Mouse (Mus musculus) testis, adult 2 months (tissue): ENCODE data around the gene Gmppb. TPM values are rescaled to one million over a fixed set of nuclear protein-coding genes. Genes with fewer than 3 reads are reported as not detected.

ENCODE experiments used
- H3K27ac ChIP-seq: fragments of 200-500 bp; 2 replicates; pipeline ENCODE4 v1.5.1; 2012; ENCODE audit warnings: low read depth, low read length; ENCODE audit not compliant: control insufficient read depth, insufficient read depth
- H3K27me3 ChIP-seq: fragments of 200-500 bp; 2 replicates; pipeline ENCODE4 v1.6.1; 2012; ENCODE audit warnings: mild to moderate bottlenecking, low read length, moderate library complexity; ENCODE audit not compliant: control insufficient read depth, insufficient read depth
- H3K36me3 ChIP-seq: fragments of 200-500 bp; 2 replicates; pipeline ENCODE4 v1.6.1; 2012; ENCODE audit warnings: mild to moderate bottlenecking, low read length; ENCODE audit not compliant: control insufficient read depth, insufficient read depth
- H3K4me1 ChIP-seq: fragments of 200-500 bp; 2 replicates; pipeline ENCODE4 v1.6.1; 2012; ENCODE audit warnings: low read length; ENCODE audit not compliant: control insufficient read depth, insufficient read depth
- H3K4me3 ChIP-seq: fragments of 200-500 bp; 2 replicates; pipeline ENCODE4 v1.5.1; 2012; ENCODE audit warnings: low read depth, mild to moderate bottlenecking, low read length, moderate library complexity, mixed read lengths; ENCODE audit not compliant: control insufficient read depth
- CTCF ChIP-seq: fragments of 200-500 bp; IDR thresholded peaks from 2 replicates; pipeline ENCODE4 v1.5.1; 2012; ENCODE audit warnings: low read depth, mild to moderate bottlenecking, inconsistent platforms, low read length, moderate library complexity; ENCODE audit not compliant: control insufficient read depth, insufficient read depth, insufficient replicate concordance
- POLR2A ChIP-seq: fragments of 200-500 bp; IDR thresholded peaks from 2 replicates; pipeline ENCODE4 v1.6.1; 2012; ENCODE audit warnings: low read depth, mild to moderate bottlenecking, inconsistent platforms, low read length, moderate library complexity; ENCODE audit not compliant: control insufficient read depth
- polyA plus RNA-seq: library from polyadenylated mRNA; depleted of rRNA; stranded (reverse); fragments of >200 nt; gene quantifications from 2 replicates; pipeline ENCODE4 v1.2.3, GENCODE M21; 2012; rRNA removed

Gene Gmppb
- polyA plus RNA-seq, 1 experiment: 21.6 TPM

DNA sequence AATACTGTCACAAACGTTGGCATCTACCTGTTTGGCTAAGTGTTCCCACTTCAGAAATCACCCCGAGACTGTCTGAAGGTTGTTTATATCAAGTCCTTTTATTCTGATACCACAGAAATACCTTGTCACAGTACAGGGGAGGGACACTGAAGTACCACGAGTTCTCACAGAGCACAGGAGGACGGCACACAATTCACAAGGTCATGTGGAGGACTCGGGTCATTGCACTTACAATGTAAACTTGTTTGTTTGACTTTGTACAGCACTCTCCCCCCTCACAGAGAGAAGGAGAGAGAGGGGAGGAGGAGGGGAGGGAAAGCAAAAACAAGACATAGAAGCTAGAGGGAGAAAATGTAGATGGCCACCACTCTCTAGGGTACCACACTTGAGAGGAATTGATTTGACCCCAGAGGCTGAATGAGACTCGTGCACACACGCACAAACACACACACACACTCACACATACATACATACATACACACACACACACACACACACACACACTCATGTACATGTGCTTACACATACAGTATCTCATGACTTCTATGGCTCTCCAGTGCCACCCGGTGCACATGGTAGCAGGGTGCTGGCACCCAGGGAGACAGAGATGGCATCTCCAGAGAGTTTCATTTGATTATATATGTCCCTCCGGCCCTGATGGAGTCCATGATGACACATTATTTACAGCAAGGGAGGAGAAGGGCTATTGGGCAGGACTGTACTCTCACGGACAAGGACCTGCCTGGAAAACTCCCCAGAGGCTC, 47.1 kb downstream of the Gmppb start:
- Histone ChIP-seq H3K4me3 (no peak overlapping the region), H3K27ac (no peak overlapping the region), H3K4me1 (peaks cover 17% of the 10 kb centered on the region), H3K36me3 (no peaks in the 10 kb centered on the region), H3K27me3 (no peaks in the 10 kb centered on the region)
- TF ChIP-seq CTCF (no peak), POLR2A (no peak)

DNA sequence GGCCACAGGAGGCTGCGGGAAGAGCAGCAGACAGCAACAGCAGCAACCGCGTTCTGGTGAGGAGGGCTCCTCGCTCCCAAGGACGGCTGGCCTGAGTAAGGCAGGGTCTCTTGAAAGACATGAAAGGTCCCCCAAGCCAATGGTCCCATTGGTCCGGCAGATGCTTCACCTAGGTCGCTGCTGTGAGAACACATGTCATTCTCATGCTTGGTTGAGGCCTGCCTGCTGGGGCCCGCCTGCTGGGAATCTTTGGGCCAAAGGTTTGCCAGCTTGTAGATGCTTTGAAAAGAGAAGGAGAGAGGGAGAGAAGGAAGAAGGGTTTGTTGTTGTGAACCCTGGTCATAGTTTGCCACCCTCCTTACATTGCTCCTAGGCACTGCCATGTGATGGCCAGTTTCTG, 50.6 kb downstream of the Gmppb start:
- Histone ChIP-seq H3K27me3 (no peaks in the 10 kb centered on the region), H3K36me3 (no peaks in the 10 kb centered on the region), H3K27ac (no peak overlapping the region), H3K4me3 (no peak overlapping the region), H3K4me1 (peaks cover 7% of the 10 kb centered on the region)
- TF ChIP-seq POLR2A: no peak
- no peak for TF ChIP-seq CTCF

Other genes starting within 250 kb of the Gmppb start
- gene Rbm6, start 176.0 kb upstream of the Gmppb start, polyA plus RNA-seq: 26.8 and 28.1 TPM in 2 replicates
- 14.1 and 14.9 TPM in 2 replicates for gene Mon1a, start 161.1 kb upstream of the Gmppb start, polyA plus RNA-seq
- 4.3 and 4.6 TPM in 2 replicates for gene Mst1r, start 142.4 kb upstream of the Gmppb start, polyA plus RNA-seq
- 360 and 372 TPM in 2 replicates for gene Actl11, start 120.8 kb upstream of the Gmppb start, polyA plus RNA-seq
- 6.5 and 6.6 TPM in 2 replicates for gene Camkv, start 113.6 kb upstream of the Gmppb start, polyA plus RNA-seq
- 3.4 and 4.1 TPM in 2 replicates for gene Traip, start 99.1 kb upstream of the Gmppb start, polyA plus RNA-seq
- 2.0 and 3.5 TPM in 2 replicates for gene Uba7, start 73.7 kb upstream of the Gmppb start, polyA plus RNA-seq
- gene Gm20661, start 66.2 kb upstream of the Gmppb start, polyA plus RNA-seq: not detected in 2 replicates
- 0.57 and 1.2 TPM in 2 replicates for gene Inka1, start 63.4 kb upstream of the Gmppb start, polyA plus RNA-seq
- gene Cdhr4, start 56.7 kb upstream of the Gmppb start, polyA plus RNA-seq: 387 and 461 TPM in 2 replicates
- 282 and 285 TPM in 2 replicates for gene Gm20662, start 52.9 kb upstream of the Gmppb start, polyA plus RNA-seq
- gene Ip6k1, start 46.7 kb upstream of the Gmppb start, polyA plus RNA-seq: 247 and 280 TPM in 2 replicates
- 1.3 and 1.4 TPM in 2 replicates for gene Amigo3, start 3.9 kb downstream of the Gmppb start, polyA plus RNA-seq
- gene Mst1, start 31.2 kb downstream of the Gmppb start, polyA plus RNA-seq: 0.59 and 0.90 TPM in 2 replicates
- gene Rnf123, start 34.1 kb downstream of the Gmppb start, polyA plus RNA-seq: 82.8 and 86.7 TPM in 2 replicates
- 19.2 and 21.2 TPM in 2 replicates for gene Apeh, start 45.4 kb downstream of the Gmppb start, polyA plus RNA-seq
- gene Bsn, start 141.1 kb downstream of the Gmppb start, polyA plus RNA-seq: 1.2 TPM in 2 replicates
- 14.0 and 17.2 TPM in 2 replicates for gene Dag1, start 214.7 kb downstream of the Gmppb start, polyA plus RNA-seq
- 23.1 and 24.8 TPM in 2 replicates for gene Nicn1, start 241.2 kb downstream of the Gmppb start, polyA plus RNA-seq
- gene Amt, start 247.6 kb downstream of the Gmppb start, polyA plus RNA-seq: 4.3 and 7.9 TPM in 2 replicates